Mouse (Mus musculus) lung, postnatal 0 days (tissue): ENCODE measurements around the gene Iqca.

Experiments
- CTCF ChIP-seq: IDR thresholded peaks from 2 replicates; pipeline ENCODE4 v1.5.1; 2016; ENCODE audit warnings: antibody characterized with exemption, mild to moderate bottlenecking
- EP300 ChIP-seq: IDR thresholded peaks from 2 replicates; pipeline ENCODE4 v1.6.1; 2016; ENCODE audit warnings: antibody characterized with exemption, mild to moderate bottlenecking, control low read depth

- TF ChIP-seq EP300, result no peak
- TF ChIP-seq CTCF, result no peak
Measured at GRCm38 (mm10) chr1:90131982-90132381, 21.2 kb downstream of the Iqca start.
